Mouse (Mus musculus): Measurements from ENCODE around the gene Pou4f1.

DNA sequence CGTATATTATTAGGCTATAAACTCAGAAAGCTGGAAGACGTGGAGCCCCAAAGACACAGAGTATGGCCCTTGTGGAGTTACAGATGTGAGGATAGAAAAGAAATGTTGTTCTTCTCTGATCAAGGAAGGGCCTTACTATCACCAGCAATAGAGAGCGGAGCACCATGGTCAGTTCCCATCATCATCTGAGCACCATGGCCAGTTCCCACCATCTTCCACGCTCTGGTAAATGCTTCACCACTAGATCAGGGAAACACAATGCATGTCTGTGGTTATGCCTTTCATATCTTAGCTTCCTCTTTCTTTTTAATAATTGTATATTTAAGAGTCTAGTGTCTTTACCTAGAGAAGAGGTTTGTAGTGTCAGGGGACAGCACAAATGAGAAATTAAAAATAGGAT, 37.0 kb downstream of the Pou4f1 start:
- TF ChIP-seq CTCF (IDR thresholded peaks at IDR 0.05; ENCODE audit: borderline replicate concordance, insufficient read depth, low read length), result no peak
- TF ChIP-seq POLR2A (IDR thresholded peaks at IDR 0.05; ENCODE audit: low read depth, low read length), result no peak
